Mouse (Mus musculus) B cell, adult 62 days (primary cell): ENCODE data around the gene Skint4. TPM values are rescaled to one million over a fixed set of nuclear protein-coding genes. Genes with fewer than 3 reads are reported as not detected.

ENCODE experiments used
- total RNA-seq: library from RNA; stranded (reverse); gene quantifications from 4 replicates; pipeline ENCODE4 v1.2.4, GENCODE M21; 2023

The Skint4 gene
- not detected in 4 replicates for total RNA-seq

GRCm38 (mm10) chr4:112071716-112072115 is at the start of gene Skint4:
Skint4 (plus strand) TSS chr4:112072016.

Other genes starting within 250 kb of the Skint4 start
- gene Slc5a9, start 169.1 kb upstream of the Skint4 start, total RNA-seq: not detected in 4 replicates
- gene Skint8, start 152.6 kb upstream of the Skint4 start, total RNA-seq: not detected in 4 replicates
- not detected in 4 replicates for gene Skint7, start 99.1 kb upstream of the Skint4 start, total RNA-seq
- not detected in 4 replicates for gene Skint1, start 65.7 kb upstream of the Skint4 start, total RNA-seq
- not detected in 4 replicates for gene Skint3, start 160.2 kb downstream of the Skint4 start, total RNA-seq